Mouse (Mus musculus): Measurements from ENCODE around the gene Arhgap6.

DNA sequence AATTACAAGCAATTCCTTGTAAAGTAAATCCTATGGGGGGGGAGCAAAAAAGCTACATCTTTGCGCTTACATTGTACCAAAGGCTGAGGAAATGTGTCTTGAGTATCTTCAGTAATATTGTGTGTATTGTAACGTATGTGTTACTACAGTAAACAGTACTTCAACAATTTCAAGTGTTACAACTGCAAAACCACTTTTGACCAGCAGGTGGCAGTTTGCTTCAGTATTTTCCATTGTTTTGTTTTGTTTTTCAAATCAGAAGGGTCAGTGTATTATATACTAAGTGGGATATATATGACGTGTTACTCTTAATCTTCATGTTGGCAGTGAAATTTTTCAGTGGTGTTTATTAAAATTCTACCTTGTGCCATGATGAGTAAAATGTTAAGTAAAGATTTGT, 509.0 kb downstream of the Arhgap6 start:
- TF ChIP-seq GATA1 (IDR thresholded peaks at IDR 0.05; ENCODE audit: borderline replicate concordance, low read length) (no peak), FLI1 (IDR thresholded peaks at IDR 0.05; ENCODE audit: low read length) (no peak)
